Mouse (Mus musculus) cerebellum, adult 11-12 months (tissue): ENCODE measurements around the gene Shf.
"Not testable (repeated sequence)": the region's sequence is repeated elsewhere in the genome, so short reads cannot be mapped to it uniquely, and the experiment has no call there.

Source experiments
- DNase-seq: peaks from one replicate; pipeline ENCODE4 v3.0.0; 2022

Gene Shf

GRCm38 (mm10) chr2:122347257-122347656 is 21.7 kb downstream of the Shf start:
- DNase-seq = peak; percentile 46

GRCm38 (mm10) chr2:122346164-122346563 is 22.8 kb downstream of the Shf start:
- peak; percentile 52 for DNase-seq

- DNase-seq = peak; percentile 64
Measured at GRCm38 (mm10) chr2:122345106-122345893, 23.7 kb downstream of the Shf start.

GRCm38 (mm10) chr2:122337291-122337690 is 31.7 kb downstream of the Shf start:
- DNase-seq = no peak

- no peak for DNase-seq
Measured at GRCm38 (mm10) chr2:122334170-122334569, 34.8 kb downstream of the Shf start.

GRCm38 (mm10) chr2:122332222-122332621 is 36.7 kb downstream of the Shf start:
- no peak for DNase-seq

- not testable (repeated sequence) for DNase-seq
Measured at GRCm38 (mm10) chr2:122330317-122330716, 38.6 kb downstream of the Shf start.

- DNase-seq = no peak
Measured at GRCm38 (mm10) chr2:122327986-122328385, 41.0 kb downstream of the Shf start.

GRCm38 (mm10) chr2:122325361-122325760 is 43.6 kb downstream of the Shf start:
- no peak for DNase-seq

- DNase-seq = no peak
Measured at GRCm38 (mm10) chr2:122324586-122324985, 44.4 kb downstream of the Shf start.

GRCm38 (mm10) chr2:122323960-122324359 is 45.0 kb downstream of the Shf start:
- DNase-seq = no peak

- no peak for DNase-seq
Measured at GRCm38 (mm10) chr2:122317384-122317783, 51.6 kb downstream of the Shf start.

- DNase-seq = no peak
Measured at GRCm38 (mm10) chr2:122315372-122315771, 53.6 kb downstream of the Shf start, which contains the start of gene Duox1. Duox1 (plus strand) TSS chr2:122315672.

GRCm38 (mm10) chr2:122313536-122313935 is 55.4 kb downstream of the Shf start, which contains the start of gene Duoxa1:
Duoxa1 (minus strand) TSS chr2:122313730.
- no peak for DNase-seq

GRCm38 (mm10) chr2:122312722-122313417 is 56.1 kb downstream of the Shf start:
- no peak for DNase-seq

GRCm38 (mm10) chr2:122311561-122311960 is 57.4 kb downstream of the Shf start:
- no peak for DNase-seq

- DNase-seq = no peak
Measured at GRCm38 (mm10) chr2:122309647-122310046, 59.3 kb downstream of the Shf start.

- DNase-seq = no peak
Measured at GRCm38 (mm10) chr2:122306184-122306583, 62.8 kb downstream of the Shf start.

GRCm38 (mm10) chr2:122305097-122305892 is 63.7 kb downstream of the Shf start:
- DNase-seq = no peak

- no peak for DNase-seq
Measured at GRCm38 (mm10) chr2:122304544-122304943, 64.4 kb downstream of the Shf start.

- peak; percentile 45 for DNase-seq
Measured at GRCm38 (mm10) chr2:122302574-122303241, 66.3 kb downstream of the Shf start.

GRCm38 (mm10) chr2:122301921-122302573 is 66.9 kb downstream of the Shf start:
- no peak for DNase-seq
